Mouse (Mus musculus): Measurements from ENCODE around the gene Cacybp. TPM values are rescaled to one million over a fixed set of nuclear protein-coding genes. Genes with fewer than 3 reads are reported as not detected.
A peak's percentile ranks its signal among the peaks of the same experiment; 100 is the strongest.

Gene Cacybp
- total RNA-seq (2021), result 10 to 100 TPM; 33.6 to 37.9 TPM
- long read RNA-seq, experiment 1, transcript Cacybp-201 (6 exons, 2,098 nt), result major isoform, 66 of 69 reads
- long read RNA-seq, experiment 1, partial matches to known transcripts, result 1 of 69 reads
- long read RNA-seq, experiment 1, other reads (novel, unspliced or antisense), result 2 of 69 reads
- long read RNA-seq, experiment 2, transcript Cacybp-201 (6 exons, 2,098 nt), result major isoform, 59 of 64 reads
- long read RNA-seq, experiment 2, partial matches to known transcripts, result 2 of 64 reads
- long read RNA-seq, experiment 2, other reads (novel, unspliced or antisense), result 3 of 64 reads

- DNase-seq, result peak; percentile 99
- intact Hi-C loops (cut with DNase I; ENCODE audit: low total_unique reads), result loop anchor here (2.0 kb wide), 1 partner anchor 18 kb away; the partner anchor contains the start of gene Mrps14
Measured at GRCm38 (mm10) chr1:160212703-160213669, at the start of gene Cacybp. TSS of gene Cacybp (minus strand) at chr1:160212875.

GRCm38 (mm10) chr1:160262415-160262814 is 49.7 kb upstream of the Cacybp start:
- DNase-seq, result no peak
- intact Hi-C loops (cut with DNase I; ENCODE audit: low total_unique reads), result no loop called here

DNA sequence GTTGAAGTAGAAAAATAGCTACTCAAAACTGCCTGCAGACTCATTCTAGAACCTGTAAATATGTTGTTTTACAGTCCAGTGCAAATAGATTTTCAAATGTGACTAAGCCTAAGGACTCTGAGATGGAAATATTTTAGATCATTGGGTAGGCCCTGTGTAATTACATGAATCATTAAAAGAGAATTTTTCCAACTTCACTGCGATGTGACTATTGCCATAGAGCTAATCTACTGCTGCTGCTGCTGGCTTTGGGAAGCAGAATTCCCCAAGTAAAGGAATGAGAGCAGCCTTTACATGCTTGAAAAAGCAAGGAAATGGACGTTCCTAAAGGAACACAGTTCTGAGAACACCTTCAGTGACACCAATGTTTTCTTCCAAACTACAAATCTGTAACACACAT is 49.2 kb upstream of the Cacybp start:
- intact Hi-C loops (cut with DNase I; ENCODE audit: low total_unique reads), result no loop called here
- DNase-seq, result no peak

GRCm38 (mm10) chr1:160260605-160261004 is 47.9 kb upstream of the Cacybp start:
- DNase-seq, result no peak
- intact Hi-C loops (cut with DNase I; ENCODE audit: low total_unique reads), result no loop called here

GRCm38 (mm10) chr1:160259884-160260283 is 47.2 kb upstream of the Cacybp start:
- intact Hi-C loops (cut with DNase I; ENCODE audit: low total_unique reads), result no loop called here
- DNase-seq, result no peak

DNA sequence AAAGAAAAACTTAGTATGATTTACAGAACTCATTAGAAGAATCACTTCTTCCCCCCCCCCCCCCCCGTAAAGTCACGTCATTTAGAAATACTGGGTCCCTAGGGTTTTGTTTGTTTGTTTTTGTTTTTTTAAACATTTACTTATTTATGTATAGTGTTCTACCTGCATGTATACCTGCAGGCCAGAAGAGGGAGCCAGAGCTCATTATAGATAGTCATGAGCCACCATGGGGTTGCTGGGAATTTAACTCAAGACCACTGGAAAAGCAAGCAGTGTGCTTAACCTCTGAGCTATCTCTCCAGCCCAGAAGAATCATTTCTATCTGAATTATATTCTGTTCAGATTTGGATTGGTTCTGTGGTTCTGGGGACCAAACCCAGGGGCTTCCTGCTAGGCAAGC is 40.4 kb upstream of the Cacybp start:
- no peak for DNase-seq

DNA sequence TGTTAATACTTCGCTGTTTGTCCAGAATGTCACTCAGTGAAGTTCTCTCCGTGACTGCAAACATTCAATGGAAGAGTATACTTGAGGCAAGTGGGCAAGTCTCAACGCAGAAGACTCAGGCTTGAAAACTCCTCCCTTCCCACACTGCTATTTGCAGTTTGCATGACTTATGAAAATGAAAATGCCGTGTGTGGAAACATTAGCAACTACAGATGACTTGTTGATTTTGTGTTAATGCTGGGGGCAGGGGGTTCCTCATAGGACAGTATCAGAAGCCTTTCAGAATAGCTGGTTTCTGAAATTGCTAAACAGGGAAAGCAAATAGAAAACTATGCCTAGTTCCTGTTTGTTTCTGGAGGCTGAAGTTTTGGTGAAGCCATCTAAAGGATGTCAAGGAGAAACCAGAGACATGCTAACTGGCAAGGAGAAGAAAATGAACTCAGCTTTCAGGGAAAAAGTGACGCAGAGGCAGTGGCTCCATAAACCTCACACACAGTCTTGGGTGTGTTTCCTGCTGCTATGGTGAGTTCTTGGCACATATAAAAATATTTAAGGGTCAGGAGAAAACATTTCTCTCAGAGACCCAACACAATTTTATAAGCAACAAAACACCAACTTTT is 38.8 kb upstream of the Cacybp start:
- intact Hi-C loops (cut with DNase I; ENCODE audit: low total_unique reads), result no loop called here
- DNase-seq, result no peak

More for the DNA sequence above, 40.4 kb upstream of the Cacybp start:
- intact Hi-C loops (cut with DNase I; ENCODE audit: low total_unique reads), result no loop called here

- intact Hi-C loops (cut with DNase I; ENCODE audit: low total_unique reads), result no loop called here
- DNase-seq, result no peak
Measured at GRCm38 (mm10) chr1:160250782-160251181, 38.1 kb upstream of the Cacybp start.

- intact Hi-C loops (cut with DNase I; ENCODE audit: low total_unique reads), result no loop called here
- no peak for DNase-seq
Measured at GRCm38 (mm10) chr1:160249786-160250185, 37.1 kb upstream of the Cacybp start.

GRCm38 (mm10) chr1:160247473-160247872 is 34.8 kb upstream of the Cacybp start:
- intact Hi-C loops (cut with DNase I; ENCODE audit: low total_unique reads), result no loop called here
- no peak for DNase-seq

- no peak for DNase-seq
- intact Hi-C loops (cut with DNase I; ENCODE audit: low total_unique reads), result no loop called here
Measured at GRCm38 (mm10) chr1:160246844-160247243, 34.2 kb upstream of the Cacybp start.

GRCm38 (mm10) chr1:160245954-160246353 is 33.3 kb upstream of the Cacybp start:
- intact Hi-C loops (cut with DNase I; ENCODE audit: low total_unique reads), result no loop called here

GRCm38 (mm10) chr1:160244689-160245088 is 32.0 kb upstream of the Cacybp start:
- no peak for DNase-seq
- intact Hi-C loops (cut with DNase I; ENCODE audit: low total_unique reads), result no loop called here

More at GRCm38 (mm10) chr1:160245954-160246353, 33.3 kb upstream of the Cacybp start:
- no peak for DNase-seq

GRCm38 (mm10) chr1:160240091-160240490 is 27.4 kb upstream of the Cacybp start:
- intact Hi-C loops (cut with DNase I; ENCODE audit: low total_unique reads), result no loop called here

DNA sequence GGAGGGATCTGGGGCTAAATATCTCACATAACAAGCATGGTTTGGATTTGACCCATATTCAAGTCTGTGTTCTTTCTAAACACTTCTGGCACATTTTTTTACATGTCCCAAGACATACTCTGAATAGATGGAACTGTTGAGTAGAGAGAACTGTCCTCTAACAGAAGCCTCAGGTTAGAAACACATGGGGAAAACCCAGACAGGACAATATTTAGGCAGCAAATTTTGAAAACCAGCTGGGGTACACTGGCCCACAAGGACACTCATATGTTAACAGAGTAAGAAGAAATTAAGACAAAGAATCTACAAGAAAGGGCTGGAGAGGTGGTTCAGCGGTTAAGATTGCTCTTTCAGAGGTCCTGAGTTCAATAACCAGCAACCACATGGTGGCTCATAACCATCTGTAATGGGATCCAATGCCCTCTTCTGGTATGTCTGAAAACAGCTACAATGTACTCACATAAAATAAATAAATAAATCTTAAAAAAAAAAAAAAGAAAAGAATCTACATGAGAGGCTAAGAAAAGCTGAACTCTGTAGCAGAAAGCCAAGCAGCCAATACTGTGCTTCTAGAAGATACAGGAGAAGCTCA is 26.3 kb upstream of the Cacybp start:
- intact Hi-C loops (cut with DNase I; ENCODE audit: low total_unique reads), result no loop called here
- no peak for DNase-seq

More at GRCm38 (mm10) chr1:160240091-160240490, 27.4 kb upstream of the Cacybp start:
- DNase-seq, result no peak

GRCm38 (mm10) chr1:160237981-160238380 is 25.3 kb upstream of the Cacybp start:
- no peak for DNase-seq
- intact Hi-C loops (cut with DNase I; ENCODE audit: low total_unique reads), result no loop called here

- DNase-seq, result peak; percentile 13
- intact Hi-C loops (cut with DNase I; ENCODE audit: low total_unique reads), result loop anchor here (5.0 kb wide), 1 partner anchor 143 kb away; no protein-coding TSS in a partner anchor
Measured at GRCm38 (mm10) chr1:160233921-160234320, 21.2 kb upstream of the Cacybp start.

- intact Hi-C loops (cut with DNase I; ENCODE audit: low total_unique reads), result loop anchor here (5.0 kb wide), 1 partner anchor 145 kb away; no protein-coding TSS in a partner anchor
- DNase-seq, result no peak
Measured at GRCm38 (mm10) chr1:160232113-160232512, 19.4 kb upstream of the Cacybp start.

GRCm38 (mm10) chr1:160231013-160231412 is 18.3 kb upstream of the Cacybp start:
- intact Hi-C loops (cut with DNase I; ENCODE audit: low total_unique reads), result loop anchor here (5.0 kb wide), 1 partner anchor 146 kb away; no protein-coding TSS in a partner anchor
- DNase-seq, result no peak
